Mouse (Mus musculus) spleen, postnatal 36 days (tissue): ENCODE results near the gene Mpg.
A peak's percentile ranks its signal among the peaks of the same experiment; 100 is the strongest.

ENCODE experiments used
- DNase-seq, 2 experiments: peaks; one replicate each; pipeline ENCODE4 v3.0.0; 2022; ENCODE audit warnings: low spot score in 2 of 2, mixed read lengths in 1 of 2

Gene Mpg

DNA sequence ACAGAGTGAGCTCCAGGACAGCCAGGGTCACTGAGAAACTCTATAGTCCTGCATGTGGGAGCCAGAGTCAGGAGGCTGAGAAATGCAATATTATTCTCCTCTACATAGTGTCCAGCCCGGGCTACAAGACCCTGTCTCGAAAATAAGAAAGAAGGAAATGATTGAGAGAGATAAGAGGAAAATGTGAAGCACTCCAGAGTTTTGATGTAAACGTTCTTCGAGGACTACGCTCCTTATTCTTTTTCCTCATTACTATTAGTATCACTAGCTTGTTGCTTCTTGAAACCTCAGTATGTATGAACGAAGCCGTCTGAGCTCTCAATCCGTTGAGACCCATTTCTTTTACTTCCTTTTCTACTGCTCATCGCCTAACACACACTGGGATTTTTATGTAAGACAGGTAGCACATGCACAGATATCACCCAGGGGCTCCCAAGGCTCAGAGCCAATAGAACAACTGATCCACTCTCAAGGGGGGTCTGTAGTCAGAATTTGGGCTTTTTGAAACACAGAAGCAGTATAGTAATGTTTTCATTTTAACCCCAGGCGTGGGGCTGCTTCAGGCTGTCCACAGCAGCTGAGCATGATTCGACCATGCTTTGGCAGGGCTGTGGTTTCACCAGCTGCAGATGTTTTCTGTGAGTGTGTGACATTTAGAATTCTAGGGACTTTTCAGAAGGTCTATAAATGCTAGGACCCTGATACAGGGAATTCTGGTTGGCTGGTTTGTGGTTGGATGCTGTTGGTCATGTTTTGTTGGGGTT lies 24.2 kb upstream of the Mpg start:
- no peak for DNase-seq

DNA sequence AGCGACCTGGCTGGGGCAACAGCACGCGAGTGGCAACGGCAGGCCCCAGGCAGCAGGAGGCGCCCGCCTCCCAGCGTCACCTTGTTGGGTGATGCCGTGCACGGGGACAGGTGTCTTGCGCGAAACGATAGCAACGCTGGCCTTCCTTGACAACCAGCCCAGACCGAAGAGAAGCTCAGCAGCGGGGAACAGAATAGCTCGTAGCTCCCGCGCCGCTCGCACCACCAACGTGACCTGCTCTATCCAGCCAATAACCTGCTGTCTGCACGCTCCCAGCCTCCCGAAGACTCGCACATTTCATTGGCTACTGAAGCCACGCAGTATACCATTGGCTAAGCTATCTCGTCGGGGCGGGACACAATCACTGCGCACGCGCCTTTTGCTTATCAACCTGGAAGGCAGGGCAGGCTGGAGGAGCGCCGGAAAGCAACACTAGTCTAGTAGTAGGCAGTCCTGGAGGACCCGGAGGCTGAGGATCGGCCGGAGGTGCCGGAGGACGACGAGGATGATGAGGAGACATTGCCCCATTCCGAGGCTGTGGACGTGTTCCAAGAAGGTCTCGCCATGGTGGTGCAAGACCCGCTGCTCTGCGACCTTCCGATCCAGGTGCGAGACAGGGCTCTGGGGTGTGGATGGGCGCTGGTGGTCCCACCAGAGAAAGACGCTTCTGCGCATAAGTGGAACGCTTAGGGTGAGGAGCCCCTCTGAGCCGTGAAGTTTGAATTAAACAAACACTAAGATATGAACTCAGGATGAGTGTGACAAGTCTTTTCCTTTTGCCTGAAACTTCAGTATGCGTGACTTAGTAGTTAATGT lies 21.0 kb upstream of the Mpg start, which contains the start of gene Snrnp25:
TSS of gene Snrnp25 (plus strand) at position 358 of the 816 bp plus-strand sequence.
- DNase-seq: peak; percentile 96 to 97

DNA sequence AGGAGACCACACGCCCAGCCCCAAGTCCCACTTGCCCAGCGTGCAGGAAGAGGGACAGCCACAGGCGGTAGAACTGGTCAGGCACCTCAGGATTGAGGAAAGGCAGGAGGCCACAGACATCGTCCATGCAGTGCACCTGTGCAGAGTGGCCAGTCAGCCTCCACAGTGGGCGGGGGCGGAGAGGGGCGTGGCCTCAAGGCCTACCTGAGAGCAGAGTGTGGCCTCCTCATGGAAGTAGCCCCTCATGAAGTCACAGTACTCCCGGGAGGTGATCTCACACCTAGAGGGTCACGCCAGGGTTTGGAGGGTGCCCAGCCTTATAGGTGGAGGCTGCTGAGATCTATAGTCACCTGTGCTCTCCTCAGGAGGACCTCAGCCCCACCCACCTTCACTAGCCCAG lies 15.7 kb upstream of the Mpg start:
- no peak for DNase-seq

DNA sequence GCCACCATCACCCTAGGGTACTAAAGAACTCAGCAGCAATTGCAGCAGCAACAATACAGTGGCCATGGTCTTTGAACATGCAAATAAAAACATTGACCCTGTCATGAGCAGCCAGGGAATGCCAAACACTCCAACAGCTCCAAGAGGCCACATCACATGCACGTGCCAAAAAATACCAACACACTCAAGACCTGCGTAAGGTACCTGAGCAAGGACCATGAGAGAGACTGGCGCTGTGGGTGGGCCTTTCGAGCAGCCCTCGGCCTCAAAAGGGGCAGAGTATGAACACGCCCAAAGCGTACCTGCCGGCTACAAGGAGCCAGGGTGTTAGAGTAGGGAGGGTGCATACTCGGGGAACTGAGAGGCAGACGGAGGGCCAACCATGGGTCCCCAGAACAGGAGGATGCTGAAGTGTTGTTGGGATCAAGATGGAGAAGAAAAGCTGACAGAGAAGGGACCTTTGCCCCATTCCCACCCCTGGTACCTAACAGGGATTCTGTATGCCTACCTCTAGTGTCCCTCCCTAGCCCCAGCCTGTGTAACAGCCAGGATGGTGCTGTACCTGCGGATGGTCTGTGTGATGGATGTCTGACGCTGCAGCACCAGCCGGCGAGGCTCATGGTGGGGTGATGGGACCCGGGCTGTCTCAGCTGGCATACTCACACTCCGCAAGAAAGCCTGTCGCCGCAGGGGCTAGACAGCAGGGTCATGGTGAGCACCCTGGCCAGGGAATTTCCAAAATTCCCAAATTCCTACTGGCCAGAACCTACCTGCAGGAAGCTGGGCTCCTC lies 10.7 kb upstream of the Mpg start:
- DNase-seq: no peak

DNA sequence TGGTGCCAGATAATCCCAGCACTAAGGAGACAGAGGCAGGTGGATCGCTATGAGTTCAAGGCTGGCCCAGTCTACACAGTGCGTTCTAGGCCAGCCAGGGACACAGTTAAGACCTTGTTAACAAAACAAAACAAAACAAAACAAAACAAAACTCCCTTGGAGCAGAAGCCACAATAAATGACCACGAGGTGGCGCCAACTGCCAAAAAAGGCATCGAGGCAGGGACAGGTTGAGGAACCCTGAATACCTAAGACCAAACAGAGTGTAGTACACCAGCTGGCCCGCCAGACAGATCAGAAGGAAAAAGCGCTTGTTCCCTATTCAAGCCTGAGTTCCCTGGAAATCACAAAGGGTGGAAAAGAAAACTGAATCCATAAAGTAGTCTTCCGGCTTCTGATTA lies 9.5 kb upstream of the Mpg start:
- peak; percentile 53 to 66 for DNase-seq

DNA sequence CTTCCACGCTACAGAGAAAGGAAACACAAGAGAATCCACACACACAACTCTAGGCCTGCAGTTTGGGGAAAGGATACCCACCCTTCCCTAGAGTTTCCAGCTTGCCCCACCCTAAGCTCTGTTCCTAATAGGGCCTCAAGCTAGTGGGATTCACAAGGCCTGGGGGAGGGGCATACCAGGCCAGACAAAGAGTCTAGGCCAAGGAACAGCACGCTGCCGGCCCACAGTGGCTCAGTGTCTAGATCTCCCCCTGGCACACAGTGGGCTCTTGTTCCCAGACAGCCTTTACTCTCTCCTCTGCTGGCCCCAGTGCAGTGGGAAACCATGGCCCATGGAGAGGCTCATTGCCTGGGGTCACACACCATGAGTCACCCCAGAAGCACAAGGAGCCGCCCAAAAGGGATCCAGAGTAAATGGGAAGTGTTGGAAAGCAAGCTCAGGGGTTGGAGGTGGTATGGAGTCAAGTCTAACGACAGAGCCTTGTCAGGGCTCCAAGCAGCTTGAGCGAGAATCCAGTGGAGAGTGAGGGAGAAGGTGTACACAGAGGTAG lies 7.7 kb upstream of the Mpg start:
- no peak for DNase-seq

DNA sequence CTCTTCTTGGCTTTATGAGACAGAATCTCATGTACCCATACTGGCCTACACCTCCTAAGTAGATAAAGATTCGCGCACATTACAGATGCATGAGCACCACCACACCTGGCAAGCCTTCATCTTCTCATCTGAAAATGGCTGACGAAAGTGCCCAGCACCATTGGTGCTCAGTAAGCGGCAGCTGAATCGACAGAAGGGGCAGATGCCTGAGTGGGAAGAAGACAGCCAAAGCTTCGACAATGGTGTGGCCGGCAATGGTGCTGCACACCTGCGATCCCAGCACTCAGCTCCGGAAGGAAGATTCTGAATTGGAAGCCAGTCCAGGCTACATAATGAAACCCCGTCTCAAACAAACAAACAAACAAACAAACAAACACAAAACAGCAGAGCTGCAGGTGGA lies 7.0 kb upstream of the Mpg start:
- DNase-seq: no peak

DNA sequence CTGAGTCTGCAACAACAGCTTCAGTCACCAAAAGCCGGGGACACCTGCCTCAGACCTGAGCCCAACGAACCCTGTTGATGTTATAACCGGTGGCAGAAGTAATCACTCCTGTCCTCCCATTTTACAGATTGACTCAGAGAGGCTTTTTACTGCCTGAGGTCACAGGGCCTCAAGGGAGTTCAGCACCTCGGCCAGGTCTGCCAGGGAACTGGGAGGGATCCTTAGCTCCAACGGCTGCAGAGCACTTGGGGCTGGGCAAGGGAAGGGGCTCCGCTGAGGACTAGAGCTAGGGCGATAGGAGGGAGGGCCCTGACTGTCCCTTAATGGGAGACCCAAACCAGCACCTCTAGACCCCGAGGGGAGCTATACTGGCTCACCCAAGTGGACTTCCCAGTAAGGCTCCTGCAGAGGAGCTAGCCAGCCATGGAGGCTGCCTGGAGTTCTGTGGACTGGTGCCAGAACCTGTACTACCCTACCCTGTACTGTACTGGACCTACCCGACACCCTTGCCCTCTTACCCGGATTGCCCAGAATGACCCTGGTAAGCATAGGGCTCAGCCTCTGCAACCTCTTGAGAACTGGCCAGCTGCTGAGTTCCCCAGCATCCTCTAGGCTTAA lies 5.6 kb upstream of the Mpg start:
- no peak for DNase-seq

DNA sequence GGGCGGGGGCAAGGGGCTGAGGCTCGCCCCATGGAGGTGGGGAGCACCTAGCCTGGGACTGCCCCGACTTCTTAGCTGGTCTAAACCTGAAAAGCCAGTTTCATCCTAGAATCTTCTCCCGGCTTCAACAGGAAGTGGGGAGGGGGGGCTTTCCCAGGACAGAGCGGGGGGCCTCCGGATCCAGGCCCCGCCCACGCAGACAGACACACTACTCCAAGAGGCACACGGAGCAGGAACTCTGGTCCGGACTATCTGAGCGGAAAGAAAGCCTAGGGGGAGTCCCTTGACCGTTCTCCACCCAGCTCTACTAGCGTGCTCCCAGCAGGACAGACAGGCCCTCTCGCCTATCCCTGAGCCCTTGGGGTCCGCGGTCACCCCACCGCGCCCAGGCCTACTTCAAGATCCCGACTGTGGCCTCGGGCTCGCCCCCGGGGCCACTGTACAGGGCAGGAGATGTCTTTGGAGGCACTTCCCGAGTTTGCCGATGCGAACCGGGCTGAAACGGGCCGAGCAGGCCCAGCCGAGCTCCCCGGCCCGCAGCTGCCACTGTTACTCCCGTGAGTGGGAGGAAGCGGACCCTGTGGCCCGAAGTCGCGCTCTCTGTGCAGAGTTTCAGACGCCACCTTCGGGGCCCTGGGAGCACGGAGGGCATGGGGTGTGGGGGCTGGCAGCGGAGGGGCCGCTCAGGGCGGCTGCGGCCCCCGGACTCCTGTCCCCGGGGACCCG lies 4.9 kb upstream of the Mpg start:
- no peak for DNase-seq

DNA sequence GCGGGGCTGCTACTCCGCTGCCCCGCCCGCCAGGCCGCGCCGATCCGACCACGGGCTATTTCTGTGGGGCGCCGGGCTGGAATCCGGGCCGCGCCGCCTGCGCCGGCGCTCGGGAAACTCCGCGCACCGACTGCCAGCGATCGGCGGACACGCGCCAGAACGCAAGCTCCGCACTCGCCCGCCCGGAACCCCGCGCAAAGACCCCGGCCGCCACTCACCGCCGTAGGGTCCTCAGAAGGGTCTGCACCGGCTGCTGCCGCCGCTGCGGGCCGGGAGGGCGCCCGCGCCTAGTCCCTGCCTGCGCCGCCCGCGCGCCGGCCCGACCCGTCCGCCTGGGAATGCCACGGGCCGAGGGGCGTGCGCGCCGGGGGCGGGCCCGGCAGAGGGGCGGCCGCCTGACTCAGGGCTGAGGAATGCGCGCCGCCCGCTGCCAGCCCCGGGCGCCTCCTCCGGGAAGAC lies 4.3 kb upstream of the Mpg start, which contains the start of gene Rhbdf1:
TSS of gene Rhbdf1 (minus strand) at position 350 of the 459 bp plus-strand sequence.
- no peak for DNase-seq

DNA sequence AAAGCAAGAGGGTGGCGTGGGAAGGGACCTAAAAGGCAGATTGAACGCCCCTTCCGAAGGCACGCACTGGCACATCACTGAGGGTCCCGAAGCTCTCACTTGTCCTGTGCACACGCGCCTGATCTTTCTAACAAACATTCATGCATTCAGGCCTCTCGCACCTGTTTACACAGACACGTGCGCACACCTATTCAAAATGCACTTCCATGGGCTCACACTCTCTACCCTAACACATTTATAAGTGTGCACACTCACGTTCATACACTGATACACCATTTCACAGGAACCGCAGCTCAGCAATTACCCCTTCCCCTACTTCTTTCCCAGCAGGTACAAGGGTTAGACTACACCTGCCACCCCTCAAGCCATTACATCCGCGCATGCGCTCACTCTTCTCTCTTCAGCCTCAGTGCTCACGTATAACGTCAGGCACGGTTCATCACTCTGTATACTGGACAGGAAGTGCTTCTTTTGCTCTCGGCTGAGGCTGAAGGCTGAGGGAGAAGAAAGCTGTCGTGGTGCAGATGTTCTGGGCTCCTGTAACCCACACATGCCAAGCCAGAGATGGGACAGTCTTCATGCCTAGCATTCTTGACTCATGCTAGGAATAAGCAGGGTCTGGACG lies 3.6 kb upstream of the Mpg start:
- peak in 1 of 2 experiments; percentile 52 for DNase-seq

DNA sequence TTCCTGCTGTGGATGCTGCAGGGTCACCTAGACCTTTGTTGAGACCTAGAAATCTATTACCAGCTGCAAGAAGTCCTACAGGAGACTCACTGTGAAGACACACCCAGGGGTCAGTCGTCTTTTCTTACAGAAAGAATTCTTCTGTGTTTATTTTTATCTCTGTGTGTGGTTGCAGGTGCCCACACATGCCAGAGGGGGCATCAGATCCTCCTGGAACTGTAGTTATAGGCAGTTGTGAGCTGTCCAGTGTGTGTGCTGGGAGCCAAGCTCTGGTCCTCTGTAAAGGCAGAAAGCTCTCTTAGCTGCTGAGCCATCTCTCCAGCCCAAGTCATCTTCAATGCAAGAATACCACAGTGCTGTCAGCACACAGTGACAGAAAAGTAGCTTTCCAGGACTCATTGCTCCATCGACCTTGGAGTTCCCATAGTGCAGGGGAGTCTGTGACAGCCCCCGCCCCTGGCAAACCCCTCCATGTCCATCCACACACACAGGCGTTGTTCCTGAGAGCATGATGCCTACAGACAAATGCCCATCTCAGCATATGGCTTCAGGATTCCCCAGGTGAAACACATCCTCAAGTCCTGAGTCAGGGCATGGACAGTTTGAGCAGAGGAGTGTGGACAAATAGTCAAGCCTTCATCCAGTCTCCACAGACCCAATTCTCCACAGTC lies 2.9 kb upstream of the Mpg start:
- no peak for DNase-seq

DNA sequence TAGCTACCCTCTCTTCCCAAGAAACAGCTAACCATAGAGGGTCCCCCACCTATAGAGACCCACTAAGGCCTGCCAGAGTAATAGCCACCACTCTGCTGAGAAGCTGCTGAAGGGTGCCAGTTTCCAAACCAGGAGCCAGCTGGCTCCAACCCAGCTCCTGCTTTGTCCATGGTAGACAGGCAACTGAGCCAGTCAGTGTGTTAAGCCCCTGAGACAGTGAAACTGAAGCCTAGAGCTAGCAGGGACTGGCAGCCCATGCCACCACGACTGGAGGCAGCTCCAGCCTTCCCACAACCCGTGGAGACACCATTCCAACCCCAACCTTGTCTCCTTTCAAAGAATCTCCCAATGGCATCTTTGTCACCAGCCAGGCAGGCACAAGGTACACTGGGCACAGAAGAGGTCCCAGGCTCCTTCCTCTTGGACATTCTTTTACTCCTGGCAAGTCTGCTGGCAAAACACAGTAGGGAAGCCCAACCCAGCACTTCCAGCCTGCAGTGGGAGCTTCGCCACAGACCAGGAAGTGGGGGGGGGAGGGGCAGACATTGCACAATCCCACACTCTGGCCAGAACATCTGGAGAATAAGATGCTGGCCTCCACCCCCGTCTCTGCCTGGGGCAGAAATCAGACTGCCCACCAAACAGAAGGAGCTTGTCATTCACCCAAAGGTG lies 1.7 kb upstream of the Mpg start:
- DNase-seq: no peak

DNA sequence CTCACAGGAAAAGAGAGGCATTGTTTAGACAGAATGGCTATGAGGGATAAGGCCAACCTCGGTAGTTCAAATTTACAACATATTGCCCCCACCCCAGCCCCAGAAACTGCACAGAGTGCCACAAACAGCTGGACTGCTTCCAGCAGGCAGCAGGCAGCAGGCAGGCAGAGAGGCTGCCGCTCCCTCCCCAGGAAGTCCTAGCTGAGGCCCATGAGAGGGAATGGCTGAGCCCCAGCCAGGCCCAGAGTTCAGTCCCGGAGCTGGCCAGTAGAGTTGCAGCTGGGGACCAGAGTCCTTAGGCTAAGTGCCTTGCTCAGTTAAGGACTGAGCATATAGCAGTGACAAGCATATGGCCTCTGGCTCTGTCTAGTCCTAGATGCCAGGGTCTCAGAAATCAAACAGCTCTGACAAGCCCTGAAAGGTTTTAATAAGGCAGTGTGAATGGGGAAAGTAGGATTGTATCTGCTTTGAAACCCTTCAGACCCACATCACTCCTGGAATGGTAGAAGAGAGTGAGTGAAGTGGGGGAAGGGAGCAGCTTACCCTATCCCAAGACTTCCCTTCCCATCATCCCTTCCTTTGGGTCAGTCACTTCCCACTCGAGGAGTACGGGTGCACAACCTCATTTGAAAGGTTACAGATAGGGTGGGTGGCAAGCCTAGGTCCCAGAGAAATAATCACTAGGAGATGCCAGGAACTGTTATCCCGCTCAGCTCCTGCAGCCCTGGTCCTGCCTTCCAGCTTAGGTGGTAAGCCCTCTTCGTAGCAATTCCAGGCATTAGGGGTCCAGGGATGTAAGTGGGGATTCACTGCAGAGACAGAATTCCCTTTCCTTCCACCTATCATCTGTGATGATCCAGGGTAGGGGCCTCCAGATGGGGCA lies 842 bp upstream of the Mpg start:
- DNase-seq: no peak

DNA sequence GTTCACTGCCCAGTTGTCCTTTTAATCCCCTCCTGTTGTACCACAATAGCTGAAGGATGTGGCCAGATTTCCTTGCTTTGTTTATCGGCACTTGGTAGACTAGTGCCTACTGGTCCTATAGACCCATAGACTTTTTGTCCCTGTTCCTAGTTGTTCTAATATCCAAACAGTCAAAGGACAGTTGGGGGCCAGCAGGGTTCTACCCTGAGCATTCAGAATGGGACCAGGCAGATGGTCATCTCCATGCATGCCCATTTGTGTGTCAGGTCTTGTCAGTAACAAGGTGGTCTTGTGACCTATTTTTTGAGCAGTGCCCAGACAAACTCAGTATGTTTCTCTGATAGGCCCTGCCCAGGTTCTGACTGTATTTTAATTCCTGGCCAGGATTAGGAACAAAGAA lies 736 bp downstream of the Mpg start:
- DNase-seq: no peak

DNA sequence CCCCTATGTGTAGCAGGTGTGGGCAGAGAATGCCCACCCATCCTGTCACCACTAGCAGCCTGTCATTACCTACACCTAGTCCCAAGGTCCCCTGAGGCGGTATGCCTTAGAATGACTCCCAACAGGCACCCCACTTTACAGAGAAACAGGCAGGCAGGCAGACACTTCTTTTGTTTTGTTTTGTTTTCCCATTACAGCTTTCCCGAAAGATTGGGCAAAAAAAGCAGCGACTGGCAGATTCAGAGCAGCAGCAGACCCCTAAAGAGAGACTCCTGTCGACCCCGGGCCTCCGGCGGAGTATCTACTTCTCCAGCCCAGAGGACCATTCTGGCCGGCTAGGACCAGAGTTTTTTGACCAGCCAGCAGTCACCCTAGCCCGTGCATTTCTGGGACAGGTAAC lies 1.2 kb downstream of the Mpg start:
- no peak for DNase-seq

DNA sequence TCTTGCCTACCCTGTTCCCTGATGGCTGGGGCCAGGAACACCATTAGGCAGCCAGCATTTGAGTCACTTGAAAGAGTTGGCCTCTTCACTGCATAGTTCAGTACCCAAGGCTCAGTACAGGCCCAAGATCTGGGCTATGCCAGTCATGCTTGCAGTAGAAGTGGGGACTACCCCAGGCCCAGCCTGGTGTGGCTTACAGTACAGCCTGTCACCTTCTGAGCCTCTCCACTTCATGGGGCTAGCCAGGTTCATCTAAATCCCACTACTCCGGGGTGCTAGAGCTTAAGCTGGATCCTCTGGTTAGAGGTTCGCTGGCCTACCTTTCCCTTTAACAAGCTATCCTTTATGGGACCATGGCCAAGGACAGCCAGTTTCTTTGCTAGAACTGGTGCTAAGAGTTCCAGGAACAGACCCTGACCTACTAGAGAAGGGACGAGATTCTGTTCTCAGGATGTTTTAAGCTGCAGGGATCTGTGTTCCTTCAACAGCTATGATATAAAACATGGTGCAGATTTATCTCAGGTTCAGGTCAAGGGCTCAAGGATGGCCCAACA lies 2.1 kb downstream of the Mpg start:
- DNase-seq: no peak

DNA sequence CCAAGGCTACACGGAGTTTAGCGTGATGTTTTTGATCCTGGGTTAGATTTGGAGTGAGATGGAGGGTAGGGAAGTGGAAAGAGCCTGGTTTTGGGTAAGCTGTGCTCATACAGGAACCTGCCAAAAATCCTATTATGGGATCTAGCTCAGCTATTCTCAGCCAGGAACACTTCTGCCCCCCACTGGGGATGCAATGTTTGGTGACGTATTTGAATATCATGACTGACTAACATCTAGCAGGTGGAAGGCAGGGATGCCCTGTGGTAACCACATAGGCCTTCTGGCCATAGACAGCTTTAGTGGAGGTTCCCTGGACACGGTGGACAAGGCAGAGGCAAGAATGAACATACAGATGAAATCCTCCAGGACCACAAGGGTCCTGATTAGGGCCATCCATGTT lies 3.9 kb downstream of the Mpg start:
- no peak for DNase-seq
